Mouse (Mus musculus): ENCODE data around the gene Nupr1. TPM values are rescaled to one million over a fixed set of nuclear protein-coding genes. Genes with fewer than 3 reads are reported as not detected.

The Nupr1 gene
- polyA plus RNA-seq, 1 experiment from 2014 or later = 40.4 TPM

DNA sequence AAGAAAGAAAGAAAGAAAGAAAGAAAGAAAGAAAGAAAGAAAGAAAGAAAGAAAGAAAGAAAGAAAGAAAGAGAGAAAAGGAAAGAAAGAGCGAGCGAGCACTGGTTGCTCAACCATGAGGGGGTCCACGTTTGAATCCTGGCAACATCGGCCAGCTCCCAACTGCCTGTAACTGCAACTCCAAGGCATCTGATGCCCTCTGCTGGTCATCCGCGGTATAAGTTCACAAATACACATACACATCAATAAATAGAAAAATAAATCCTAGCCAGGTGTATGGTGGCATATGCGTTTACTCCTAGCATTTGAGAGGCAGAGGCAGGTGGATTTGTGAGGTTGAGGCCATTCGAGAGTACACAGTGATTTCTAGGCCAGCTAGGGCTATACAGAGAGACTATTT lies 53.7 kb downstream of the Nupr1 start:
- Histone ChIP-seq H3K4me1 (peaks cover 6% of the 10 kb centered on the region), H3K4me2 (replicated peaks) (no peak overlapping the region), H3K4me3 (replicated peaks) (no peak overlapping the region), H3K36me3 (peaks cover 34% of the 10 kb centered on the region), H3K27me3 (no peaks in the 10 kb centered on the region), H3K9ac (no peak overlapping the region), H3K27ac (replicated peaks) (no peak overlapping the region), H3K9me3 (replicated peaks) (no peaks in the 10 kb centered on the region)
- WGBS = 57% methylated on average over 8 of the region's 8 CpGs
- no peak for ATAC-seq (ENCODE audit: insufficient number of reproducible peaks, low FRiP score, low TSS enrichment, low read depth)

Small RNAs within 50 kb of the gene (microRNA-seq; reads per million reads assigned to microRNA genes)
- not detected for gene Mir7059 (ENCODE audit: borderline number of aligned reads)

Other genes starting within 250 kb of the Nupr1 start
- 2.2 and 3.2 TPM in 2 replicates for gene Nfatc2ip, start 234.1 kb downstream of the Nupr1 start, polyA plus RNA-seq (2015; fragmentation: Nextera tagmentation; extraction: Ambion mirVana)
- 0.07 TPM in 1 of 2 replicates, not detected in the other for gene Cd19, start 216.0 kb downstream of the Nupr1 start, polyA plus RNA-seq (2015; fragmentation: Nextera tagmentation; extraction: Ambion mirVana)
- gene Rabep2, start 202.1 kb downstream of the Nupr1 start, polyA plus RNA-seq (2015; fragmentation: Nextera tagmentation; extraction: Ambion mirVana) = 36.2 and 38.1 TPM in 2 replicates
- gene Atp2a1, start 167.8 kb downstream of the Nupr1 start, polyA plus RNA-seq (2015; fragmentation: Nextera tagmentation; extraction: Ambion mirVana) = 103 and 140 TPM in 2 replicates
- gene Sh2b1, start 155.4 kb downstream of the Nupr1 start, polyA plus RNA-seq (2015; fragmentation: Nextera tagmentation; extraction: Ambion mirVana) = 54.2 and 60.4 TPM in 2 replicates
- 129 and 130 TPM in 2 replicates for gene Tufm, start 143.5 kb downstream of the Nupr1 start, polyA plus RNA-seq (2015; fragmentation: Nextera tagmentation; extraction: Ambion mirVana)
- 52.1 and 58.0 TPM in 2 replicates for gene Atxn2l, start 127.4 kb downstream of the Nupr1 start, polyA plus RNA-seq (2015; fragmentation: Nextera tagmentation; extraction: Ambion mirVana)
- gene Eif3c, start 64.5 kb downstream of the Nupr1 start, polyA plus RNA-seq (2015; fragmentation: Nextera tagmentation; extraction: Ambion mirVana) = 176 and 188 TPM in 2 replicates
- gene Apobr, start 45.9 kb downstream of the Nupr1 start, polyA plus RNA-seq (2015; fragmentation: Nextera tagmentation; extraction: Ambion mirVana) = 1.4 and 1.5 TPM in 2 replicates
- 33.7 and 38.4 TPM in 2 replicates for gene Cln3, start 45.0 kb downstream of the Nupr1 start, polyA plus RNA-seq (2015; fragmentation: Nextera tagmentation; extraction: Ambion mirVana)
- gene Il27, start 35.9 kb downstream of the Nupr1 start, polyA plus RNA-seq (2015; fragmentation: Nextera tagmentation; extraction: Ambion mirVana) = not detected in 2 replicates
- 43.4 and 49.5 TPM in 2 replicates for gene Sgf29, start 18.4 kb upstream of the Nupr1 start, polyA plus RNA-seq (2015; fragmentation: Nextera tagmentation; extraction: Ambion mirVana)
- gene Sult1a1, start 45.6 kb upstream of the Nupr1 start, polyA plus RNA-seq (2015; fragmentation: Nextera tagmentation; extraction: Ambion mirVana) = 10.0 and 12.2 TPM in 2 replicates
- 121 TPM in 2 replicates for gene Bola2, start 64.5 kb upstream of the Nupr1 start, polyA plus RNA-seq (2015; fragmentation: Nextera tagmentation; extraction: Ambion mirVana)
- 9.8 and 12.5 TPM in 2 replicates for gene Slx1b, start 64.9 kb upstream of the Nupr1 start, polyA plus RNA-seq (2015; fragmentation: Nextera tagmentation; extraction: Ambion mirVana)
- 43.8 and 44.7 TPM in 2 replicates for gene Coro1a, start 76.9 kb upstream of the Nupr1 start, polyA plus RNA-seq (2015; fragmentation: Nextera tagmentation; extraction: Ambion mirVana)
- 74.0 and 78.5 TPM in 2 replicates for gene Mapk3, start 128.7 kb upstream of the Nupr1 start, polyA plus RNA-seq (2015; fragmentation: Nextera tagmentation; extraction: Ambion mirVana)
- 11.1 and 12.4 TPM in 2 replicates for gene Gdpd3, start 135.5 kb upstream of the Nupr1 start, polyA plus RNA-seq (2015; fragmentation: Nextera tagmentation; extraction: Ambion mirVana)
- gene Ypel3, start 146.1 kb upstream of the Nupr1 start, polyA plus RNA-seq (2015; fragmentation: Nextera tagmentation; extraction: Ambion mirVana) = 145 and 148 TPM in 2 replicates
- 0.71 and 0.81 TPM in 2 replicates for gene Tbx6, start 150.6 kb upstream of the Nupr1 start, polyA plus RNA-seq (2015; fragmentation: Nextera tagmentation; extraction: Ambion mirVana)
- gene Ppp4c, start 161.6 kb upstream of the Nupr1 start, polyA plus RNA-seq (2015; fragmentation: Nextera tagmentation; extraction: Ambion mirVana) = 232 and 234 TPM in 2 replicates
- 0.53 and 0.71 TPM in 2 replicates for gene Fam57b, start 166.8 kb upstream of the Nupr1 start, polyA plus RNA-seq (2015; fragmentation: Nextera tagmentation; extraction: Ambion mirVana)
- gene 4930451I11Rik, start 200.8 kb upstream of the Nupr1 start, polyA plus RNA-seq (2015; fragmentation: Nextera tagmentation; extraction: Ambion mirVana) = not detected in 2 replicates
- gene Doc2a, start 216.6 kb upstream of the Nupr1 start, polyA plus RNA-seq (2015; fragmentation: Nextera tagmentation; extraction: Ambion mirVana) = 0.85 and 1.6 TPM in 2 replicates
- gene Hirip3, start 231.1 kb upstream of the Nupr1 start, polyA plus RNA-seq (2015; fragmentation: Nextera tagmentation; extraction: Ambion mirVana) = 26.8 and 33.3 TPM in 2 replicates
- 84.4 and 92.0 TPM in 2 replicates for gene Ino80e, start 231.5 kb upstream of the Nupr1 start, polyA plus RNA-seq (2015; fragmentation: Nextera tagmentation; extraction: Ambion mirVana)

Measured in embryonic facial prominence, embryonic 15.5 days (tissue).